Mouse (Mus musculus) midbrain, embryonic 10.5 days (tissue): ENCODE results near the gene Nolc1. TPM values are rescaled to one million over a fixed set of nuclear protein-coding genes. Genes with fewer than 3 reads are reported as not detected.

Source experiments
- DNase-seq: peaks from one replicate; pipeline ENCODE4 v3.0.0-alpha.2; 2017; ENCODE audit warnings: low spot score
- H3K27ac ChIP-seq: fragments of 300-500 bp; sonication (generic); replicated peaks from 2 replicates; pipeline ENCODE4 v1.5.1; 2016; ENCODE audit warnings: mild to moderate bottlenecking
- H3K27me3 ChIP-seq: fragments of 300-500 bp; sonication (generic); 2 replicates; pipeline ENCODE4 v1.6.1; 2016; ENCODE audit warnings: low read depth, mild to moderate bottlenecking; ENCODE audit not compliant: poor library complexity, severe bottlenecking
- H3K36me3 ChIP-seq: fragments of 300-500 bp; sonication (generic); 2 replicates; pipeline ENCODE4 v1.6.1; 2016; ENCODE audit warnings: mild to moderate bottlenecking, moderate library complexity
- H3K4me1 ChIP-seq: fragments of 300-500 bp; sonication (generic); 2 replicates; pipeline ENCODE4 v1.6.1; 2016
- H3K4me3 ChIP-seq: fragments of 300-500 bp; sonication (generic); 2 replicates; pipeline ENCODE4 v1.5.1; 2016; ENCODE audit warnings: mild to moderate bottlenecking, moderate library complexity
- H3K9me3 ChIP-seq: fragments of 300-500 bp; sonication (generic); replicated peaks from 2 replicates; pipeline ENCODE4 v1.6.1; 2016; ENCODE audit warnings: mild to moderate bottlenecking
- WGBS: fragments of 180-500 bp; shearing (Covaris S2); methylation state at CpG from one replicate; pipeline ENCODE4 v1.1.7; 2016; 5-methylcytosine and 5-hydroxymethylcytosine counted together
- polyA plus RNA-seq: library from polyadenylated mRNA; unstranded; fragments of >200 nt; fragmentation: Nextera tagmentation; extraction: Ambion mirVana; gene quantifications from 2 replicates; pipeline ENCODE4 v1.2.1, GENCODE M21; 2016

Gene Nolc1
- polyA plus RNA-seq, 1 experiment from 2014 or later, result 141 TPM

- H3K9me3 ChIP-seq, result no peaks in the 10 kb centered on the region
- WGBS, result 67% methylated on average over 3 of the region's 3 CpGs
- DNase-seq, result no peak
- H3K4me3 ChIP-seq, result no peak overlapping the region; the same call in 1 of the 2 replicates
- H3K36me3 ChIP-seq, result peaks cover 71% of the 10 kb centered on the region
- H3K27me3 ChIP-seq, result no peaks in the 10 kb centered on the region
- peaks cover 20% of the 10 kb centered on the region for H3K4me1 ChIP-seq
- no peak overlapping the region for H3K27ac ChIP-seq
Measured at GRCm38 (mm10) chr19:46078535-46078934, 2.9 kb downstream of the Nolc1 start.

GRCm38 (mm10) chr19:46085185-46085584, 9.5 kb downstream of the Nolc1 start:
- Histone ChIP-seq H3K4me3 (no peak overlapping the region), H3K4me1 (no peaks in the 10 kb centered on the region), H3K36me3 (peaks cover 64% of the 10 kb centered on the region), H3K27me3 (no peaks in the 10 kb centered on the region), H3K9me3 (no peaks in the 10 kb centered on the region), H3K27ac (no peak overlapping the region)
- no peak for DNase-seq
- WGBS, result 96% methylated on average over 8 of the region's 8 CpGs

- 53% methylated on average over 3 of the region's 3 CpGs for WGBS
Measured at GRCm38 (mm10) chr19:46086337-46086736, 10.7 kb downstream of the Nolc1 start.

GRCm38 (mm10) chr19:46087871-46088270, 12.2 kb downstream of the Nolc1 start:
- DNase-seq, result no peak
- H3K27me3 ChIP-seq, result no peaks in the 10 kb centered on the region

More at GRCm38 (mm10) chr19:46086337-46086736, 10.7 kb downstream of the Nolc1 start:
- Histone ChIP-seq H3K27me3 (no peaks in the 10 kb centered on the region), H3K4me3 (no peak overlapping the region), H3K36me3 (peaks cover 53% of the 10 kb centered on the region), H3K27ac (no peak overlapping the region), H3K9me3 (no peaks in the 10 kb centered on the region), H3K4me1 (no peaks in the 10 kb centered on the region)
- DNase-seq, result peak; percentile 49

GRCm38 (mm10) chr19:46091641-46092040, 16.0 kb downstream of the Nolc1 start:
- Histone ChIP-seq H3K27me3 (no peaks in the 10 kb centered on the region), H3K27ac (no peak overlapping the region), H3K4me1 (no peaks in the 10 kb centered on the region), H3K4me3 (no peak overlapping the region), H3K9me3 (no peaks in the 10 kb centered on the region; the same call in 1 of the 2 replicates), H3K36me3 (no peaks in the 10 kb centered on the region)
- 89% methylated on average over 4 of the region's 4 CpGs for WGBS
- no peak for DNase-seq

More at GRCm38 (mm10) chr19:46087871-46088270, 12.2 kb downstream of the Nolc1 start:
- no peak overlapping the region for H3K4me3 ChIP-seq
- peaks cover 37% of the 10 kb centered on the region for H3K36me3 ChIP-seq
- no peaks in the 10 kb centered on the region for H3K9me3 ChIP-seq
- H3K27ac ChIP-seq, result no peak overlapping the region
- 87% methylated on average over 7 of the region's 7 CpGs for WGBS
- H3K4me1 ChIP-seq, result no peaks in the 10 kb centered on the region

- Histone ChIP-seq H3K27ac (no peak overlapping the region), H3K4me3 (no peak overlapping the region), H3K27me3 (no peaks in the 10 kb centered on the region), H3K36me3 (no peaks in the 10 kb centered on the region), H3K4me1 (no peaks in the 10 kb centered on the region), H3K9me3 (no peaks in the 10 kb centered on the region; the same call in 1 of the 2 replicates)
- 93% methylated on average over 2 of the region's 2 CpGs for WGBS
- no peak for DNase-seq
Measured at GRCm38 (mm10) chr19:46094144-46094543, 18.5 kb downstream of the Nolc1 start.

GRCm38 (mm10) chr19:46095291-46095690, 19.6 kb downstream of the Nolc1 start:
- WGBS, result 89% methylated on average over 4 of the region's 4 CpGs
- Histone ChIP-seq H3K9me3 (no peaks in the 10 kb centered on the region; the same call in 1 of the 2 replicates), H3K4me3 (no peak overlapping the region), H3K36me3 (no peaks in the 10 kb centered on the region), H3K4me1 (no peaks in the 10 kb centered on the region), H3K27ac (no peak overlapping the region), H3K27me3 (no peaks in the 10 kb centered on the region)
- DNase-seq, result no peak

GRCm38 (mm10) chr19:46096396-46096795, 20.7 kb downstream of the Nolc1 start:
- no peak for DNase-seq
- WGBS, result 91% methylated on average over 5 of the region's 5 CpGs

GRCm38 (mm10) chr19:46099561-46099960, 23.9 kb downstream of the Nolc1 start:
- no peaks in the 10 kb centered on the region for H3K9me3 ChIP-seq
- no peaks in the 10 kb centered on the region for H3K4me1 ChIP-seq
- H3K27ac ChIP-seq, result no peak overlapping the region
- 91% methylated on average over 3 of the region's 3 CpGs for WGBS
- H3K27me3 ChIP-seq, result no peaks in the 10 kb centered on the region
- no peak overlapping the region for H3K4me3 ChIP-seq
- H3K36me3 ChIP-seq, result no peaks in the 10 kb centered on the region
- no peak for DNase-seq

More at GRCm38 (mm10) chr19:46096396-46096795, 20.7 kb downstream of the Nolc1 start:
- H3K4me3 ChIP-seq, result no peak overlapping the region
- no peak overlapping the region for H3K27ac ChIP-seq
- H3K36me3 ChIP-seq, result no peaks in the 10 kb centered on the region
- no peaks in the 10 kb centered on the region; the same call in 1 of the 2 replicates for H3K9me3 ChIP-seq
- no peaks in the 10 kb centered on the region for H3K4me1 ChIP-seq
- H3K27me3 ChIP-seq, result no peaks in the 10 kb centered on the region

GRCm38 (mm10) chr19:46103437-46104186, 27.9 kb downstream of the Nolc1 start:
- H3K27ac ChIP-seq, result no peak overlapping the region
- WGBS, result 88% methylated on average over 6 of the region's 6 CpGs
- no peak for DNase-seq
- no peak overlapping the region for H3K4me3 ChIP-seq
- H3K27me3 ChIP-seq, result no peaks in the 10 kb centered on the region
- no peaks in the 10 kb centered on the region for H3K36me3 ChIP-seq
- no peaks in the 10 kb centered on the region for H3K9me3 ChIP-seq
- H3K4me1 ChIP-seq, result no peaks in the 10 kb centered on the region

GRCm38 (mm10) chr19:46104187-46104557, 28.5 kb downstream of the Nolc1 start:
- H3K4me1 ChIP-seq, result no peaks in the 10 kb centered on the region
- no peak overlapping the region for H3K27ac ChIP-seq
- no peaks in the 10 kb centered on the region for H3K9me3 ChIP-seq
- H3K27me3 ChIP-seq, result no peaks in the 10 kb centered on the region
- 86% methylated on average over 2 of the region's 2 CpGs for WGBS
- H3K4me3 ChIP-seq, result no peak overlapping the region
- no peaks in the 10 kb centered on the region for H3K36me3 ChIP-seq
- DNase-seq, result no peak

GRCm38 (mm10) chr19:46110214-46110613, 34.6 kb downstream of the Nolc1 start:
- H3K4me3 ChIP-seq, result no peak overlapping the region
- no peaks in the 10 kb centered on the region for H3K9me3 ChIP-seq
- no peaks in the 10 kb centered on the region for H3K36me3 ChIP-seq
- no peaks in the 10 kb centered on the region for H3K4me1 ChIP-seq
- H3K27me3 ChIP-seq, result no peaks in the 10 kb centered on the region
- H3K27ac ChIP-seq, result no peak overlapping the region
- DNase-seq, result no peak
- 83% methylated on average over 2 of the region's 2 CpGs for WGBS

GRCm38 (mm10) chr19:46110781-46111180, 35.1 kb downstream of the Nolc1 start:
- Histone ChIP-seq H3K4me1 (no peaks in the 10 kb centered on the region), H3K4me3 (no peak overlapping the region), H3K27me3 (no peaks in the 10 kb centered on the region), H3K27ac (no peak overlapping the region), H3K9me3 (no peaks in the 10 kb centered on the region), H3K36me3 (no peaks in the 10 kb centered on the region)
- no peak for DNase-seq
- WGBS, result 87% methylated on average over 5 of the region's 5 CpGs
